Mouse (Mus musculus) natural killer cell, adult 2 months (primary cell): ENCODE data around the gene Atp6ap1l.
"Not testable (repeated sequence)": the region's sequence is repeated elsewhere in the genome, so short reads cannot be mapped to it uniquely, and the experiment has no call there.

Source experiments
- DNase-seq, 2 experiments: peaks; one replicate each; pipeline ENCODE4 v3.0.0; 2022; ENCODE audit warnings: low spot score in 2 of 2

The Atp6ap1l gene

DNA sequence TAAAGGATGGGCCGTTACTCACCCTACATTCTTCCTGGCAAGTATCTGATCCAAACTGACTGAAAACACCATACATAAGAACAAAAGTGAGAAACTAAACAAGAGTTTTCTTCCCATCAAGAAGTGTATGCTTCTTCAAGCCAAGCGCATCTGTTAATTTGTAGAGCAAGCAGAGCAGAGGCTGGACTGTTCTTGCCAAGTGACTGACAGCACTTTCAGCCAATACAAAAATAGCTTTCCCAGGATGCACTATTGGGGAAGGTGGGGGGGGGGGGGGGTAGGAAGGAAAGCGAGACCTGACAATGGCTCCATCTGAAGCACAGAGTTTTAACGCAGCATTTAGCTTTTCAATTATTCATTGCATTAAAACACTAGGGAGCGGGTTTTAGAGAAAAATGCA lies at the start of gene Atp6ap1l:
TSS of gene Atp6ap1l (minus strand) at position 180 of the 400 bp plus-strand sequence.
- no peak for DNase-seq

- DNase-seq = no peak
These were observed 34.4 kb upstream of the Atp6ap1l start for GRCm38 (mm10) chr13:90939600-90939999.

DNA sequence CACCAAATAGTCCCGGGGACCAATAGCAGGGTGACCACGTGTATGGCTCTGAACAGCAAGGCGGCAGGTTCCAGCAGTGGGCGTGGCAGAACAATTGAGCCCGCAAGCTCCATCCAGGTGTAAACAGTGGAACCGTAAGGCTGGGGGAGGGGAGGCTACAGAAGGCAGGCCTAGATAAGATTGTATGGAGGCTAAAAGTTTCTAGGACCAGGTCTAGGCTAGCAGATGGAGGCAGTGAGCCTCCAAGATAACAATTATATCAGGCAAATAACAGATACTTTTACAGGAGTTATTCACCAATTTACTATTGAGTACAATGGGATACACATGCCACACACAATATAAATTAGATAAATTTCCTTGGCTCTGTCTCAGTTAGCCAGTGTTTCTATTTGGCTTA lies 34.0 kb upstream of the Atp6ap1l start:
- no peak for DNase-seq

- no peak for DNase-seq
These were observed 30.7 kb upstream of the Atp6ap1l start for GRCm38 (mm10) chr13:90935852-90936251.

DNA sequence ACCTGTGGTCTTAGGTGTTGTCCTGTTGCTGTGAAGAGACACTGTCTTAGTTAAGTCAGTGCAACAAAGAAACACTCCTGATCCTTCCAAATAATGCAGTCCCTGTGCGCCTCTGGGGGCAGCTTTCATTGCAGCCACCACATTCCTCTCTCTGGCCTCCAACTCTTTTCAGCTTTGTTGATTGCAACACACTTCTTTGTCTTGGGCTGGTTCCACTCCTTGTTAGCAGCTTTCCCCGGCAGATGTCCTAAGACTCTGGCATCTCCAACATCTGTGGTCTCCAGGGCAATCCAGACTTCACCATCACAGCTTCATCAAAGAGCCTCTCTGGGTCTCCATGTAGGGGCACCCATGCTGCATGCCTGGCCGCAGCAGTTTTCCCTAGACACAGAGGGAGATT lies 28.1 kb upstream of the Atp6ap1l start:
- DNase-seq = no peak

- DNase-seq = peak; percentile 67 to 74
These were observed 24.7 kb upstream of the Atp6ap1l start for GRCm38 (mm10) chr13:90929847-90930246.

DNA sequence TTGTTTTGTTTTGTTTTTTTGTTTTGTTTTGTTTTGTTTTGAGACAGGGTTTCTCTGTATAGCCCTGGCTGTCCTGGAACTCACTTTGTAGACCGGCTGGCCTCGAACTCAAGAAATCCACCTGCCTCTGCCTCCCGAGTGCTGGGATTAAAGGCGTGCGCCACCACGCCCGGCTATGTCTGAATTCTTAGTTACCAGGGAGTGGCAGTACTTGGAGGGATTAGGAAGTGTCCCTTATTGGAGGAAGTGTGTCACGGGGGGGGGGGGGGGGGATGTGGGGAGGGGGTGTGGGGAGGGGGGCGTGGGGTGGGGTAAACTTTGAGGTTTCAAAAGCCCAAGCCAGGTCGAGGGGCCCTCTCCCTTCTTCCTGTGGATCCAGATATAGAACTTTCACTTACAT lies 23.1 kb upstream of the Atp6ap1l start:
- not testable (repeated sequence) for DNase-seq

GRCm38 (mm10) chr13:90926938-90927633 lies 21.9 kb upstream of the Atp6ap1l start:
- DNase-seq = no peak

- no peak for DNase-seq
These were observed 21.1 kb upstream of the Atp6ap1l start for GRCm38 (mm10) chr13:90926125-90926765.

GRCm38 (mm10) chr13:90925191-90925590 lies 20.0 kb upstream of the Atp6ap1l start:
- DNase-seq = no peak

GRCm38 (mm10) chr13:90924072-90924471 lies 18.9 kb upstream of the Atp6ap1l start:
- no peak for DNase-seq

DNA sequence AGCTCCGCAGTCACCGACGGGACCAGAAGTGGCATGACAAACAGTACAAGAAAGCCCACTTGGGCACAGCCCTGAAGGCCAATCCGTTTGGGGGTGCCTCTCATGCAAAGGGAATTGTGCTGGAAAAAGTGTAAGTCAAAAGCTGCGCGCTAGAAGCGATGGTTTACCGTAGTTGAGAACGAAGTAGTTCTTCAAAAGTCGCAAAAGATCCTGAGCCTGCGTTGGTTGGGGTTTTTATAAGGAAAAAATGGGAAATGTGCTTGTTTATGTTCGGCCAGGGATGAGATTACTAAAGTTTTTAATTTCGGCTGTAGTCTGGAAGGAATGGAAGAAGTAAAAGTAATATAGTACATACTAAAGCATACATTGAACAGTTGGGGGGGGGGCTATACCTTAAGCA lies 18.5 kb upstream of the Atp6ap1l start:
- not testable (repeated sequence) for DNase-seq

DNA sequence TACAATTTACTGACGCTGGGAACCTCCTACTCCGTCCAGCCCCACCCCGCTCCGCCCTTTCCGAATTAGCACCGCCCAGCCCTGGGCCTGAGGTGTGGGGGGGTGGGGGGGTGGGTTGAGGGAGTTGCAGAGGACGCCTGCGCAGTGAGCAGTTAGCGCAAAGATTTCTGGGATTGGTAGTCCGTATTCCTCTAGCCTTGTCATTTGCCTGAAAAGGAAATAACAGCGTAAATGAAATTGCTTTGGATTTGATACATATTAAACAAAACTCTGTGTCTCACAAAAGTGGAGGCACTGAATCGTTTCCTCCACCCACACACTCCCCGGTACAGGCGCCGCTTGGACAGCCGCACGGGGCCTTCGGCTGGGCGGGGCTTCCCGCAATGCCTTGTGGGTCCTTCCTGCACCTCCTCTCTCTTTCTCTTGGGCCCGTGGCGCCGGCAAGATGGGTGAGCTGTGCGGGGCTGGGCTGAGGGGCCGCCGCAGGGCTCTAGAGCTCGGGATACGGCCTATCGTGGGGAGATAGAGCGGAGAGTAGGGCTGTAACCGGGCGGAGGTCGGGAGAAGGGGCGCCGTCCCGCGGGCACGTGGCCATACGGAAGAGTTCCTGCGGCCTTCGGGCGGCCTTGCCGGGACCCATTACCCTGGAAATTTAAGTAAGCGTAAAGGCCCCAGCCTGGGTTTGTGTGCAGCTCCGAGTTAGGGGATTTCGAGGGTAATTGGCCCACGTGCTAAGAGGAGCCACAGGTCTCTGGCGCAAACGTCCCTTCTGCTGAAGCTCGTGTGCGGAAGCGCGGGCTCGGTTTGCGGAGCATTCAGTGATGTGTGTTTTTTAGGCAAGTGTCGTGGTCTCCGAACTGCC lies 17.8 kb upstream of the Atp6ap1l start, which contains the start of gene Rps23:
TSS of gene Rps23 (plus strand) at position 208 of the 862 bp plus-strand sequence.
- peak; percentile 89 to 91 for DNase-seq

GRCm38 (mm10) chr13:90914721-90915120 lies 9.6 kb upstream of the Atp6ap1l start:
- no peak for DNase-seq

DNA sequence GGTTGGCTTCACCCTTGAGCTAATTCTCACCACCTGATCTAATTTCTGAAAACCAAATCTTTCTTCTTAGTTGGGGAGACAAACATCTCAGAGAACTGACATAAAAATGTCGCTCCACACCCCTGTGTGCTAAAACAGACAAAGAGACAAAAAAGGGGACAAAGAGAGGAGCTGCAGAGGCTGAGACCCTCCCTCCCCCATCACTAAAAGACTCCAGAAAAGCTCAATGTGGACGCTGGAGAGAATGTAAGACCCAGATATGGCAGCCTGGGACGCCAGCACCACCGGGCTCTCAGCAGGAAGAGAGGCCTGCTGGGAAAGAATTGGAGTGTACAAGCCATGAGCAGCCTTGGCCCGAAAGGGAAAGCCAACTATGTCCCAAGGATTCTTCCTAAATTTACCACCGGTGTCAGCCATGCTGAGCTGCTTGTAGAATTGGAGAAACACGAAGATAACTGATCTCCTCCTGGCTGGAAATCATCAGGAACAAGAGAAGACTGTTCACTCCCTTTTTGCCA lies 8.6 kb upstream of the Atp6ap1l start:
- DNase-seq = no peak

DNA sequence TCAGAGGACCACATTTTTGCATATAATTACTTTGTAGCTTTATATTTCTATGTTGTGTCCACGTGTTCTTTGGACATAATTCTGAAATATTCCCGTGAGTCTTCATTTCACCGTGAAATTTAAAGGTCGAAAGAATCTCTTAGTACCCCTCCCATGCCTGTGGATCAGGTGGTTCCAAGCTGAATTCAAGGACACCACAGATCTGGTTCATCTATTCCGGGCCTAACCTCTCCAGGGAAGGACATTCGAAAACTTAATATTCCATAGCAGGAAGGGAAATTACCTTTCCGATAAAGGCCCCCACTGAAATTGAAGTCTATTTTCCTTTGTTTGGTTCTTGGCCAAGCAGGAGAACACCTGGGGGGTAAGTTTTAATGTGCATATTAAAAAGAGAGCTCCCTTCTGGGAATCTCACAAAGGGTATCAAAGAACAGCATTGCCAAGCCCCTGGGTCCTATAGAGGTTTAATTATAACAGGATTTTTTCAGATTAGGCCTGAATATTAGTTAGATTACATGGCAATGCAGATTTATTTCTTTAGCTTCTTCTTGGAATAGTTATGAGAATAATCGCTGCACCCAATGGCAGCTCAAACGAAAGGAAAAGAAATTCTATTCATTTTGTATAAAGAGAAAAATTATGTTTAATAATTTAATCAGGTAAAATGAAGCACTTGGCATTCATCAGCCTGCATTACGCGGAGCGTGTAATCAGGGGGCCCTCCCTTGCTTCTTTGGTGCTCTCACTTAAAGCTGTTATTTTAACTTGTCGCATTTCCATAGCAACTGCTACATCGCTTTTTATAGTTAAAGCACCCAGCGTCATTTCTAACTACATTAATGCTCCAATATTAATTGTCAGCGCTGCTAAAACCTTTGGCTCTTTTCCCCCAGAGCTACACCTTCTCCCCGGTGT lies 7.9 kb upstream of the Atp6ap1l start:
- no peak for DNase-seq

DNA sequence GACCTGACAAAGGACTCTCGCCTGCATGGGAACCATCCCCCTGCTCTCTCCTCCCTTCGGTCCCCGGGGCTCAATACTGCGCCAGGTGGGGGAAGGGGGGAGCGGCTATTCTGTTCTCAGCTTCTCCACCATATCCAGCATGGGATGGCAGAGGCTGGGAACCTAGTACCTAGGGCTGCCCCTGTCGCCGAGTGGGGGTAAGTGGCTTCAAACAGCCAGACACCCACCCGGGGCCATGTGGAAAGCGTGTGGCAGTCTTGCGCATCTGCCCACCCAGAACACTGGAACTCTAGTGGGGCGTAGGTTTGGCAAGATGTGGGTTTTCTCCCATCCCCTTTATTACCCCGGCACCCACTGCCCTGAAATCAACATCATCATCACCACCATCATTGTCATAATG lies 2.2 kb upstream of the Atp6ap1l start:
- DNase-seq = no peak

DNA sequence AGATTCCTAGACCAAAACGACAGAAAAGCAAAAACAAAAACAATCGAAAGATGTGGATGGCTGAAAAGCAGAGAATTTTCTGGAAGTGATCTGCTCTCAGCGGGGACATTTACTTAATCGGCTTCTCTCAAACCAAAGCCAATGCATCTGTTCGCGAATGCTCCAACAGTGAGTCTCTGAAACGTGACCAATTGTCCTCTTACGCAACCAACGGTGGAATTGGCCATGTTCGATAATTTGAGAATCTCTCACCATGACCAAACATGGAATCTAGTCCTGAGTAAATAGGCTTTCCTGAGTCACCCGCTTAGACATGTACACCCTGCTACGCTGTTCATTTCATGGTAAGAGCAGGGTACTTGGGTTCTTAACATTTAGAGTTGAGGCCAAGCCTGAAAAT lies 8.3 kb downstream of the Atp6ap1l start:
- no peak for DNase-seq

GRCm38 (mm10) chr13:90896098-90896497 lies 9.1 kb downstream of the Atp6ap1l start:
- no peak for DNase-seq

- DNase-seq = no peak
These were observed 10.3 kb downstream of the Atp6ap1l start for GRCm38 (mm10) chr13:90894819-90895218.

DNA sequence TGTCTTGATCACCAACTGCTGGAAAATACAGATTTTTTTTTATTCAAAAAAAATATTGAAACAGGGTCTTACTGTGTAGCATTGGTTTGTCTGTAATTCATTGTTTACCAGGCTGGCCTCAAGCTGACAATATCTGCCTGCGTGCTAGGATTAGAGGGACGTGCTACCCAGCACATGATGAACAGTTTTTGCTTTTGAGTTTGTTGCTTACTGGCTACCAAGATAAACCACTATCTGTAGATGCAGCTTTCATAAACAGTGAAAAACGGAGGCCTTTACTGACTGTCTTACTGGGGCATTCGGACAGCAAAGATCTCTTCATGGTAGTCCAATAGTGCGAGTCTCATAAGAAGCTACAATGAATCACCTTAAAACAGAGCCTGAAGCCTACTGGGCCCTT lies 15.0 kb downstream of the Atp6ap1l start:
- DNase-seq = no peak
